Comparison of ENCODE assay signal across 9 mouse cellular contexts in genomic region chr1:65179634-65180249, GRCm38 (mm10). TPM values are rescaled to one million over a fixed set of nuclear protein-coding genes. Genes with fewer than 3 reads are reported as not detected.
DNase-seq lines count a peak whose midpoint lies in the region; ATAC-seq and TF ChIP-seq lines count a peak whose summit lies in the region.
"Had no signal": no experiment of that assay in that cellular context is flagged by ENCODE, and none has a peak within 500 bp of the region (broad histone marks: within the 10 kb centered on the region; RNA-seq: fewer than 3 reads in every experiment).

No protein-coding gene starts in this region.

- H3K9ac ChIP-seq in forebrain, embryonic 13.5 days: peak overlapping the region; percentile 70
- H3K9ac ChIP-seq in hindbrain, embryonic 16.5 days (ENCODE audit: low read depth, low read length): peak overlapping the region; percentile 71

- no peaks in the 10 kb centered on the region for H3K9me3 ChIP-seq in forebrain, embryonic 13.5 days (replicated peaks)
- no peaks in the 10 kb centered on the region for H3K9me3 ChIP-seq in hindbrain, embryonic 16.5 days (ENCODE audit: control insufficient read depth, low read length)

- no peaks in the 10 kb centered on the region for H3K27me3 ChIP-seq in kidney, adult 2 months (replicated peaks; ENCODE audit: control insufficient read depth, insufficient read depth, low read length)
- H3K27me3 ChIP-seq in forebrain, embryonic 13.5 days: no peaks in the 10 kb centered on the region
- no peaks in the 10 kb centered on the region for H3K27me3 ChIP-seq in hindbrain, embryonic 16.5 days (replicated peaks; ENCODE audit: control insufficient read depth, insufficient read depth, low read length)

- H3K27ac ChIP-seq in kidney, adult 2 months (ENCODE audit: insufficient read depth, low read depth, low read length): no peak overlapping the region
- H3K27ac ChIP-seq in forebrain, embryonic 13.5 days: peak overlapping the region; percentile 97
- H3K27ac ChIP-seq in hindbrain, embryonic 16.5 days (ENCODE audit: low read depth, low read length): peak overlapping the region; percentile 86

- intact Hi-C loops in left cerebral cortex, postnatal 25 days (cut with DNase I): loop anchor here (2.0 kb wide), 1 partner anchor 133 kb away; no protein-coding TSS in a partner anchor

- 0 out of 2 replicates have a peak, but pooled peaks cover under 1% of the 10 kb centered on the region for H3K4me1 ChIP-seq in kidney, adult 2 months (ENCODE audit: control insufficient read depth, insufficient read depth, low read length)
- H3K4me1 ChIP-seq in forebrain, embryonic 13.5 days: peaks cover 31% of the 10 kb centered on the region
- H3K4me1 ChIP-seq in hindbrain, embryonic 16.5 days (ENCODE audit: control insufficient read depth, insufficient read depth, low read depth, low read length): peaks cover 19% of the 10 kb centered on the region

- H3K36me3 ChIP-seq in kidney, adult 2 months (ENCODE audit: control insufficient read depth, insufficient read depth, low read length): no peaks in the 10 kb centered on the region; the same call in 1 of the 2 replicates
- H3K36me3 ChIP-seq in forebrain, embryonic 13.5 days (ENCODE audit: poor library complexity, severe bottlenecking): peaks cover under 1% of the 10 kb centered on the region
- no peaks in the 10 kb centered on the region for H3K36me3 ChIP-seq in hindbrain, embryonic 16.5 days (ENCODE audit: control insufficient read depth, insufficient read depth, low read length)

- no peak overlapping the region; the same call in 1 of the 2 replicates for H3K4me3 ChIP-seq in kidney, adult 2 months (ENCODE audit: insufficient read depth, low read depth, low read length)
- H3K4me3 ChIP-seq in forebrain, embryonic 13.5 days: peak overlapping the region; percentile 67
- H3K4me3 ChIP-seq in hindbrain, embryonic 16.5 days (ENCODE audit: low read length): peak overlapping the region; percentile 69

- ATAC-seq in forebrain, embryonic 13.5 days: no peak
- ATAC-seq in hindbrain, embryonic 16.5 days: no peak

- peak overlapping the region; percentile 71 for H3K4me2 ChIP-seq in forebrain, embryonic 13.5 days
- peak overlapping the region; percentile 78 for H3K4me2 ChIP-seq in hindbrain, embryonic 16.5 days (ENCODE audit: low read length)

- WGBS in kidney, adult 2 months: 1% methylated on average over 11 of the region's 11 CpGs
- WGBS in forebrain, embryonic 13.5 days: 5% methylated on average over 11 of the region's 11 CpGs
- WGBS in hindbrain, embryonic 16.5 days: 4% methylated on average over 11 of the region's 11 CpGs

- TF ChIP-seq POLR2A in kidney, adult 2 months (IDR thresholded peaks at IDR 0.05; ENCODE audit: low read depth, low read length): no peak

- DNase-seq in kidney, adult 2 months: peak; percentile 85
- DNase-seq in kidney, adult 18-20 months: no peak
- DNase-seq in cerebellum, adult 11-12 months: peak; percentile 25
- DNase-seq in left cerebral cortex, postnatal 25 days (ENCODE audit: low spot score in 2 of 2): peak; percentile 71 to 74
- peak; percentile 85 for DNase-seq in mesoderm, embryonic 11.5 days (ENCODE audit: low read depth, low spot score)
- DNase-seq in spleen, postnatal 10 days (ENCODE audit: low spot score in 2 of 2): peak; percentile 45 to 77

- 0 out of 2 replicates have a peak, but pooled peaks have one; percentile 18 for TF ChIP-seq CTCF in kidney, adult 2 months (conservative IDR thresholded peaks at IDR 0.05; ENCODE audit: insufficient read depth, insufficient read length, low read depth, low read length)

RNA-seq across cellular contexts. Expression of gene Idh1, which starts 6.6 kb away (rescaled TPM):
- 247 and 334 TPM in 2 replicates for polyA plus RNA-seq in kidney, adult 2 months (2012; rRNA removed)
- 399 and 431 TPM in 2 replicates for polyA plus RNA-seq in forebrain, embryonic 13.5 days (2015; fragmentation: Nextera tagmentation; extraction: Ambion mirVana)
- 484 and 497 TPM in 2 replicates for polyA plus RNA-seq in hindbrain, embryonic 16.5 days (2015; fragmentation: Nextera tagmentation; extraction: Ambion mirVana)
- 10 to 100 TPM; 44.0 to 44.2 TPM for total RNA-seq in left cerebral cortex, postnatal 25 days (2021)

RNA-seq across cellular contexts. Expression of gene Pikfyve, which starts 6.7 kb away (rescaled TPM):
- 8.0 and 9.3 TPM in 2 replicates for polyA plus RNA-seq in kidney, adult 2 months (2012; rRNA removed)
- polyA plus RNA-seq in forebrain, embryonic 13.5 days (2015; fragmentation: Nextera tagmentation; extraction: Ambion mirVana): 13.5 and 15.7 TPM in 2 replicates
- 9.5 and 10.4 TPM in 2 replicates for polyA plus RNA-seq in hindbrain, embryonic 16.5 days (2015; fragmentation: Nextera tagmentation; extraction: Ambion mirVana)
- 10 to 100 TPM; 45.2 to 47.3 TPM for total RNA-seq in left cerebral cortex, postnatal 25 days (2021)

RNA-seq across cellular contexts. Expression of gene D630023F18Rik, which starts 56.7 kb away (rescaled TPM):
- 64.3 and 85.6 TPM in 2 replicates for polyA plus RNA-seq in kidney, adult 2 months (2012; rRNA removed)
- 0.09 and 0.50 TPM in 2 replicates for polyA plus RNA-seq in forebrain, embryonic 13.5 days (2015; fragmentation: Nextera tagmentation; extraction: Ambion mirVana)
- 2.4 and 4.0 TPM in 2 replicates for polyA plus RNA-seq in hindbrain, embryonic 16.5 days (2015; fragmentation: Nextera tagmentation; extraction: Ambion mirVana)
- total RNA-seq in left cerebral cortex, postnatal 25 days (2021): 1 to 10 TPM; 5.3 to 8.7 TPM
- total RNA-seq: adrenal gland, postnatal 36 days had no signal

Comparison
In these comparisons a context has a peak if more than half of its experiments do, and no peak if none do; other contexts are left out.
1. RNA of gene D630023F18Rik, which starts 56.7 kb away (polyA plus RNA-seq): 64.3 to 85.6 TPM in kidney, adult 2 months; 2.4 to 4.0 TPM in hindbrain, embryonic 16.5 days and 0.09 to 0.50 TPM in forebrain, embryonic 13.5 days; every median in the first group is over 10 times any median in the second.